Mouse (Mus musculus): Measurements from ENCODE around the gene Ccdc88a. TPM values are rescaled to one million over a fixed set of nuclear protein-coding genes. Genes with fewer than 3 reads are reported as not detected.

The Ccdc88a gene
- polyA plus RNA-seq, 1 experiment: 18.7 TPM

DNA sequence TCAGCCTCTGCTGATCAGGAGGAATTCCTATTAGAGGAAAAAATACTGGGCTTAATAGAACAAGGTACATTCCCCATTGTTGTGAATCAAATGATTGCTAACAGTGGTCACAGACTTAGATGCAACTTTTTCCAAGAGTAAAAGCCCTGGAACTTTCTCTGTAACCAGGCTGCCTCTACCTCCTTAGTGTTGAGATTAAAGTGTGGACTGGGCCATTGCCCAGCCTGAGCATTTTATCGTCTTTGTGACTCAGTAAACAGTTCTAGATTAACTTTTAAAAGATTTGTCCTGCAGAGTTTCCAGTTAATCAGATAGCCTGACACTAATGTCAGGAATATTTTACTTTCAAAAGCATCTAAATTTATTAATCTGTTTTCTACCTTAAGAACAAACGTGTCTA is 173.3 kb downstream of the Ccdc88a start:
- H3K4me3 ChIP-seq (ENCODE audit: insufficient read depth, low read length): peak overlapping the region; percentile 47; the same call in 1 of the 2 replicates
- no peak overlapping the region for H3K27ac ChIP-seq (ENCODE audit: insufficient read depth, low read length)
- no peaks in the 10 kb centered on the region for H3K4me1 ChIP-seq (ENCODE audit: control insufficient read depth, insufficient read depth, low read length)
- TF ChIP-seq CTCF (IDR thresholded peaks at IDR 0.05; ENCODE audit: extremely low read depth, insufficient read depth, low read length) (no peak), POLR2A (IDR thresholded peaks at IDR 0.05; ENCODE audit: extremely low read depth, insufficient read depth, low read length) (no peak)

DNA sequence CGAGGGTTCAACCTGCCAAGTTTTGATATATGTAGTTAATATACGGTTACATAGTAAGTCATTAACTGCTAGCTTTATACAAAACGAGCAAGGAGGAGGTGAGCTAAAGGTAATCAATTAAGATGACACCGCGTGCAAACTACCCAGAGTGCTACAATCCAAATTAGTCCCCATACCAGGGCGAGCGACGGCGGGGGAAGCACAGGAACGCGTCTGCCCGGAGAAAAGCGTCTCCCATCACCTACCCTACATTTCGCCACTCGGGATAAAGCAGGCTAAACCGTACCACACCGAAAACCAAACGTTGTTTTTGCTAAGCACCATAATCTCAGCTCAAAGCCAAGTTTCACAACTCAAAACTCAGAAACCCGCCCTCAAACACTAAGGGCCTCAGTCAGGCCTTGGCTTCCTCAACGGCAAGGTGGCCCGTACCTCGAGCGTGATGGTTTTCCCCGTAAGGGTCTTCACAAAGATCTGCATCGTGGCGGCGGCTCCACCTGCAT is 173.8 kb downstream of the Ccdc88a start:
- H3K27ac ChIP-seq (ENCODE audit: insufficient read depth, low read length): peak overlapping the region; percentile 13; the same call in 1 of the 2 replicates
- peak overlapping the region; percentile 47 for H3K4me3 ChIP-seq (ENCODE audit: insufficient read depth, low read length)
- no peaks in the 10 kb centered on the region for H3K4me1 ChIP-seq (ENCODE audit: control insufficient read depth, insufficient read depth, low read length)
- no peak for TF ChIP-seq CTCF (IDR thresholded peaks at IDR 0.05; ENCODE audit: extremely low read depth, insufficient read depth, low read length)
- TF ChIP-seq POLR2A (IDR thresholded peaks at IDR 0.05; ENCODE audit: extremely low read depth, insufficient read depth, low read length): no peak

DNA sequence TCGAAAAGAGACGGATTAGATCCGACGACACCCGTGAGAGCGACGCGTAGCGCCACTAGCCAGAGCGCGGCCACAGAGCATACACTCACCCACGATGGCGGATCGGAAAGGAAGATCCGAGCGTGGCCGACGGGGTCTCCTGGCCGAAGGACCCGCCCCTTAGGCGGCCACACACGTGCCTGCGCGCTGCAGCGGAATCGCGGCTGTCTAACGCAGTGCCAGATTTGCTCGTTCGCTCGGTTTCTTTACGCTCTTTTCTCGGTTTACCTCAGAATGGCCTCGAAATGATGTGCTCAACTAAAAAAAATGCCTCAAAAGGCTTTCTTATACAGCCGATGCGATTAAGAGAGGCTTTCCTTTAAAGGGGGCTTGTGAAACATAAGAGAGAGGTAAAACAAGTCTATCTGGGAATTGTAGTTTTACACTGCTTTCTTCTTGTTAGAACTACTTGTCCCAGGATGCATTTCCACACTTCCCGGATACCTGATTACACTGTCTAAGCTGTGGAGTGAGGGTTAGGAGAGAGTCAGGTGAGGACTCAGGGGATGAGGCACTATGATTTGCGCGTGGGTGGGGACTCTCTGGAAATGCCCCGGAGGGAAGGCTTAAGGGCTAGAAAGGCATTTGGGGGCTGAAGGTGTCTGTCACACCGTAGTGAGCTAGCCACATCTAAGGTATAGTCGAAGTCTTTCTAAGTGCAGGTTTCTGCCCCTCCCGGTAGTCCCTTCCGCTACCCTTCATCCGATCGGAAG is 174.5 kb downstream of the Ccdc88a start, which contains the start of the genes Clhc1 and Rps27a:
Gene Clhc1, plus strand, starts transcription at position 199 of the 752 bp plus-strand sequence.
Gene Rps27a, minus strand, starts transcription at position 358 of the 752 bp plus-strand sequence.
- TF ChIP-seq CTCF (IDR thresholded peaks at IDR 0.05; ENCODE audit: extremely low read depth, insufficient read depth, low read length) (no peak), POLR2A (IDR thresholded peaks at IDR 0.05; ENCODE audit: extremely low read depth, insufficient read depth, low read length) (peak; percentile 95)
- peak within 1 kb of the TSS; percentile 76 for H3K27ac ChIP-seq (ENCODE audit: insufficient read depth, low read length)
- peak within 1 kb of the TSS; percentile 47 for H3K4me3 ChIP-seq (ENCODE audit: insufficient read depth, low read length)
- H3K4me1 ChIP-seq (ENCODE audit: control insufficient read depth, insufficient read depth, low read length): no peaks in the 10 kb centered on the region

DNA sequence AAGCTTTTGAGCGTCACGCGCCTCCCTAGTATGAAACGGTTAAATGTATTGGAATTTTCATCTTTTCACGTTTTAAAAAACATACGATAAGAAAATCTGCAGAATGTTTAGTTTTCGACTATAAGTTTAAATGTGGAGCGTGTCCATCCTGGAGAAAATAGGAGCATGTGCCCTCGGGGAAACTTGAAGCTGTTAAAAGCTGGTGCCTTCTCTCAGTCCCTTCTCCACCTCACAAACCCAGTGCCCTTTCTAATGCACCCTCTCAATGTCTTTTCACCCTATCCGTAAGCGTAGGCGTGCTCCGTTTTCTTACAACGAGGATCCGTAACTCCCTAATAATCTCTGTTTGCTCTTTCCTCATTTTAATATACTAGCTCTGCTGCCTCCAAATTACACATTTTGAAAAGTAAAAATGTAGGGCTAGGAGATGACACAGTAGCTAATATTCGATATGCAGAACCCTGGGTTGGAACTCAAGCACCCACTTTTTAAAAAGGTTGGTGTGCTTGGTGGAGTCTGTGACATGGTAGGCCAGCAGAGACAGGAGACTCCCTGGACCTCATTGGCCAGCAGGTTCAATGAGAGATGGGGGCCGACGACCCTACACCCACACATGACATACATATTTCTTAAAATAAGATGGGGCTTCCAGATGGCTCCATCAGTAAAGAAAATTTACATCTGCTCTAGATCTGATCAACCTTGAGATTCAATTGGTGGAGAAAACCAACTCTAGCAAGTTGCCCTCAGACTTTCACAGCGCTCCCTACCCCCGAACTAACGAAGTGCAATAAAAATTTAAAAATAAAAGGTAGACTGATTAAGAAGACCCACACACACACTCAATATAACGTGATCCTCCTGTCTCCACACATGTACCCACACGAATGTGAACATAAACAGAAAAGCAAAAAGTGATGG is 175.3 kb downstream of the Ccdc88a start:
- peak overlapping the region; percentile 47 for H3K4me3 ChIP-seq (ENCODE audit: insufficient read depth, low read length)
- no peak overlapping the region for H3K27ac ChIP-seq (ENCODE audit: insufficient read depth, low read length)
- TF ChIP-seq POLR2A (IDR thresholded peaks at IDR 0.05; ENCODE audit: extremely low read depth, insufficient read depth, low read length) (no peak), CTCF (IDR thresholded peaks at IDR 0.05; ENCODE audit: extremely low read depth, insufficient read depth, low read length) (no peak)
- no peaks in the 10 kb centered on the region for H3K4me1 ChIP-seq (ENCODE audit: control insufficient read depth, insufficient read depth, low read length)

DNA sequence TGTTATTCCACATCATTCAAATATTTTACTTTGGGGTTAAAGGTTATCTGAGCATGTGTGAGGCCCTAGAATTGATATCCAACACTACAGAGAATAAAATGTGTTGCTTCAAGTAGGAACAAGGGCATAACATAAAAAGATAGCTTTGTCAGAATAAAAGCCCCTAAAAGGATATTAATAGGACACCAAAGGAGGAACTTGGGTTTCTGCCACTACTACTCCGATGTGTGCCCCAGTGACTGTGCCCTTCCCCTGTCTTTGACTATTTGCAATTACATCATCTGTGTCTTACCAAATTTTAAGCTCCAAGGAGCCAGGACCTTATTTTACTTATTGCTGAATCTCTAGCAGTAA is 175.9 kb downstream of the Ccdc88a start:
- Histone ChIP-seq H3K4me3 (ENCODE audit: insufficient read depth, low read length) (no peak overlapping the region), H3K4me1 (ENCODE audit: control insufficient read depth, insufficient read depth, low read length) (no peaks in the 10 kb centered on the region), H3K27ac (ENCODE audit: insufficient read depth, low read length) (no peak overlapping the region)
- TF ChIP-seq CTCF (IDR thresholded peaks at IDR 0.05; ENCODE audit: extremely low read depth, insufficient read depth, low read length) (no peak), POLR2A (IDR thresholded peaks at IDR 0.05; ENCODE audit: extremely low read depth, insufficient read depth, low read length) (no peak)

Other genes with a start within 250 kb of the Ccdc88a start
- 19.2 and 21.0 TPM in 2 replicates for gene Pnpt1, start 242.9 kb upstream of the Ccdc88a start, polyA plus RNA-seq (2012; rRNA removed)
- 17.3 and 18.4 TPM in 2 replicates for gene Ppp4r3b, start 200.8 kb upstream of the Ccdc88a start, polyA plus RNA-seq (2012; rRNA removed)
- gene Cfap36, start 126.2 kb upstream of the Ccdc88a start, polyA plus RNA-seq (2012; rRNA removed): 77.2 and 83.9 TPM in 2 replicates
- gene Prorsd1, start 141.4 kb downstream of the Ccdc88a start, polyA plus RNA-seq (2012; rRNA removed): 4.0 and 4.5 TPM in 2 replicates
- 22.9 and 25.4 TPM in 2 replicates for gene Mtif2, start 152.8 kb downstream of the Ccdc88a start, polyA plus RNA-seq (2012; rRNA removed)
- gene Clhc1, start 174.3 kb downstream of the Ccdc88a start, polyA plus RNA-seq (2012; rRNA removed): 0.13 and 0.17 TPM in 2 replicates
- 605 and 617 TPM in 2 replicates for gene Rps27a, start 174.5 kb downstream of the Ccdc88a start, polyA plus RNA-seq (2012; rRNA removed)

Measured in cortical plate, adult 2 months (tissue).